Mouse (Mus musculus): Measurements from ENCODE around the gene Slc2a8. TPM values are rescaled to one million over a fixed set of nuclear protein-coding genes. Genes with fewer than 3 reads are reported as not detected.

The Slc2a8 gene
- polyA plus RNA-seq, 1 experiment from 2014 or later = 24.1 TPM

GRCm38 (mm10) chr2:32926330-32927075, 55.4 kb downstream of the Slc2a8 start:
- Histone ChIP-seq H3K4me2 (replicated peaks) (no peak overlapping the region), H3K36me3 (peaks cover 28% of the 10 kb centered on the region), H3K9ac (replicated peaks) (no peak overlapping the region), H3K9me3 (no peaks in the 10 kb centered on the region), H3K4me1 (no peaks in the 10 kb centered on the region), H3K27me3 (no peaks in the 10 kb centered on the region), H3K27ac (replicated peaks) (no peak overlapping the region), H3K4me3 (no peak overlapping the region)
- WGBS = 90% methylated on average over 12 of the region's 12 CpGs
- ATAC-seq (ENCODE audit: low FRiP score, low read depth) = no peak

- Histone ChIP-seq H3K9ac (replicated peaks) (no peak overlapping the region), H3K9me3 (no peaks in the 10 kb centered on the region), H3K36me3 (peaks cover 42% of the 10 kb centered on the region), H3K27ac (replicated peaks) (no peak overlapping the region), H3K4me3 (no peak overlapping the region), H3K27me3 (no peaks in the 10 kb centered on the region), H3K4me1 (no peaks in the 10 kb centered on the region), H3K4me2 (replicated peaks) (no peak overlapping the region)
- no peak for ATAC-seq (ENCODE audit: low FRiP score, low read depth)
- 76% methylated on average over 10 of the region's 10 CpGs for WGBS
Observed at GRCm38 (mm10) chr2:32924306-32924844, 57.5 kb downstream of the Slc2a8 start.

GRCm38 (mm10) chr2:32923551-32924250, 58.2 kb downstream of the Slc2a8 start:
- H3K4me3 ChIP-seq = no peak overlapping the region
- 93% methylated on average over 24 of the region's 24 CpGs for WGBS
- no peak overlapping the region for H3K27ac ChIP-seq (replicated peaks)
- H3K4me2 ChIP-seq (replicated peaks) = no peak overlapping the region
- H3K27me3 ChIP-seq = no peaks in the 10 kb centered on the region
- H3K4me1 ChIP-seq = no peaks in the 10 kb centered on the region
- no peak overlapping the region for H3K9ac ChIP-seq (replicated peaks)
- H3K36me3 ChIP-seq = peaks cover 48% of the 10 kb centered on the region
- no peak for ATAC-seq (ENCODE audit: low FRiP score, low read depth)
- no peaks in the 10 kb centered on the region for H3K9me3 ChIP-seq

Other genes starting within 250 kb of the Slc2a8 start
- gene 6330409D20Rik, start 241.1 kb downstream of the Slc2a8 start, polyA plus RNA-seq (2016; fragmentation: Nextera tagmentation; extraction: Ambion mirVana) = 2.8 and 3.5 TPM in 2 replicates
- gene Tor2a, start 224.8 kb downstream of the Slc2a8 start, polyA plus RNA-seq (2016; fragmentation: Nextera tagmentation; extraction: Ambion mirVana) = 50.2 and 53.4 TPM in 2 replicates
- gene Ttc16, start 206.4 kb downstream of the Slc2a8 start, polyA plus RNA-seq (2016; fragmentation: Nextera tagmentation; extraction: Ambion mirVana) = 0.20 and 0.43 TPM in 2 replicates
- 2.6 and 4.6 TPM in 2 replicates for gene Ptrh1, start 206.3 kb downstream of the Slc2a8 start, polyA plus RNA-seq (2016; fragmentation: Nextera tagmentation; extraction: Ambion mirVana)
- gene Cfap157, start 197.7 kb downstream of the Slc2a8 start, polyA plus RNA-seq (2016; fragmentation: Nextera tagmentation; extraction: Ambion mirVana) = 0.64 and 1.3 TPM in 2 replicates
- gene Stxbp1, start 134.8 kb downstream of the Slc2a8 start, polyA plus RNA-seq (2016; fragmentation: Nextera tagmentation; extraction: Ambion mirVana) = 80.3 and 83.2 TPM in 2 replicates
- gene Fam129b, start 106.0 kb downstream of the Slc2a8 start, polyA plus RNA-seq (2016; fragmentation: Nextera tagmentation; extraction: Ambion mirVana) = 27.0 and 29.1 TPM in 2 replicates
- gene Rpl12, start 20.5 kb downstream of the Slc2a8 start, polyA plus RNA-seq (2016; fragmentation: Nextera tagmentation; extraction: Ambion mirVana) = 108 and 111 TPM in 2 replicates
- 16.2 and 21.1 TPM in 2 replicates for gene Lrsam1, start 20.5 kb downstream of the Slc2a8 start, polyA plus RNA-seq (2016; fragmentation: Nextera tagmentation; extraction: Ambion mirVana)
- 15.6 and 16.6 TPM in 2 replicates for gene Garnl3, start 149.6 kb upstream of the Slc2a8 start, polyA plus RNA-seq (2016; fragmentation: Nextera tagmentation; extraction: Ambion mirVana)
- 26.5 and 31.5 TPM in 2 replicates for gene Angptl2, start 234.0 kb upstream of the Slc2a8 start, polyA plus RNA-seq (2016; fragmentation: Nextera tagmentation; extraction: Ambion mirVana)

Data from midbrain, embryonic 12.5 days (tissue).